Mouse (Mus musculus): ENCODE data around the gene Rsad2. TPM values are rescaled to one million over a fixed set of nuclear protein-coding genes. Genes with fewer than 3 reads are reported as not detected.

Gene Rsad2
- polyA plus RNA-seq, 1 experiment from 2014 or later, result 3.6 TPM

GRCm38 (mm10) chr12:26400762-26401161 is 55.5 kb downstream of the Rsad2 start:
- H3K4me1 ChIP-seq (ENCODE audit: control insufficient read depth, insufficient read depth, low read length), result 0 out of 2 replicates have a peak, but pooled peaks cover 4% of the 10 kb centered on the region
- no peaks in the 10 kb centered on the region for H3K27me3 ChIP-seq (ENCODE audit: control insufficient read depth, insufficient read depth, low read length)
- peaks cover 10% of the 10 kb centered on the region; the same call in 1 of the 2 replicates for H3K36me3 ChIP-seq (ENCODE audit: control insufficient read depth, insufficient read depth, low read length)
- H3K4me3 ChIP-seq (replicated peaks; ENCODE audit: low read depth, low read length), result no peak overlapping the region
- no peak overlapping the region for H3K27ac ChIP-seq (replicated peaks; ENCODE audit: low read depth, low read length)
- DNase-seq, result no peak
- H3K4me2 ChIP-seq (ENCODE audit: low read length), result no peak overlapping the region
- H3K9ac ChIP-seq (replicated peaks; ENCODE audit: low read length), result no peak overlapping the region
- ATAC-seq (ENCODE audit: low FRiP score, low TSS enrichment), result no peak
- 100% methylated on average over 1 of the region's 1 CpGs for WGBS
- H3K9me3 ChIP-seq (ENCODE audit: control insufficient read depth, low read length), result no peaks in the 10 kb centered on the region

GRCm38 (mm10) chr12:26399391-26399790 is 56.9 kb downstream of the Rsad2 start:
- Histone ChIP-seq H3K27me3 (ENCODE audit: control insufficient read depth, insufficient read depth, low read length) (no peaks in the 10 kb centered on the region), H3K9me3 (ENCODE audit: control insufficient read depth, low read length) (no peaks in the 10 kb centered on the region), H3K4me3 (replicated peaks; ENCODE audit: low read depth, low read length) (no peak overlapping the region), H3K36me3 (ENCODE audit: control insufficient read depth, insufficient read depth, low read length) (peaks cover 7% of the 10 kb centered on the region; the same call in 1 of the 2 replicates), H3K4me2 (ENCODE audit: low read length) (no peak overlapping the region), H3K9ac (replicated peaks; ENCODE audit: low read length) (no peak overlapping the region), H3K27ac (replicated peaks; ENCODE audit: low read depth, low read length) (no peak overlapping the region), H3K4me1 (ENCODE audit: control insufficient read depth, insufficient read depth, low read length) (peaks cover 5% of the 10 kb centered on the region; the same call in 1 of the 2 replicates)
- DNase-seq (no peak), ATAC-seq (ENCODE audit: low FRiP score, low TSS enrichment) (no peak)
- WGBS, result 83% methylated on average over 6 of the region's 6 CpGs

- DNase-seq (no peak), ATAC-seq (ENCODE audit: low FRiP score, low TSS enrichment) (no peak)
- 71% methylated on average over 2 of the region's 2 CpGs for WGBS
- Histone ChIP-seq H3K36me3 (ENCODE audit: control insufficient read depth, insufficient read depth, low read length) (0 out of 2 replicates have a peak, but pooled peaks cover 5% of the 10 kb centered on the region), H3K4me3 (replicated peaks; ENCODE audit: low read depth, low read length) (no peak overlapping the region), H3K9me3 (ENCODE audit: control insufficient read depth, low read length) (no peaks in the 10 kb centered on the region), H3K27me3 (ENCODE audit: control insufficient read depth, insufficient read depth, low read length) (no peaks in the 10 kb centered on the region), H3K4me2 (ENCODE audit: low read length) (no peak overlapping the region), H3K9ac (replicated peaks; ENCODE audit: low read length) (no peak overlapping the region), H3K27ac (replicated peaks; ENCODE audit: low read depth, low read length) (no peak overlapping the region), H3K4me1 (ENCODE audit: control insufficient read depth, insufficient read depth, low read length) (peaks cover 12% of the 10 kb centered on the region; the same call in 1 of the 2 replicates)
These were observed 57.7 kb downstream of the Rsad2 start for GRCm38 (mm10) chr12:26398597-26398996.

- H3K27me3 ChIP-seq (ENCODE audit: control insufficient read depth, insufficient read depth, low read length), result no peaks in the 10 kb centered on the region
- H3K9me3 ChIP-seq (ENCODE audit: control insufficient read depth, low read length), result no peaks in the 10 kb centered on the region
- H3K36me3 ChIP-seq (ENCODE audit: control insufficient read depth, insufficient read depth, low read length), result no peaks in the 10 kb centered on the region
- DNase-seq (no peak), ATAC-seq (ENCODE audit: low FRiP score, low TSS enrichment) (no peak)
- no peak overlapping the region for H3K4me2 ChIP-seq (ENCODE audit: low read length)
- H3K4me1 ChIP-seq (ENCODE audit: control insufficient read depth, insufficient read depth, low read length), result peaks cover 12% of the 10 kb centered on the region; the same call in 1 of the 2 replicates
- no peak overlapping the region for H3K9ac ChIP-seq (replicated peaks; ENCODE audit: low read length)
- 62% methylated on average over 13 of the region's 13 CpGs for WGBS
- H3K27ac ChIP-seq (replicated peaks; ENCODE audit: low read depth, low read length), result peak overlapping the region; percentile 28; the same call in 1 of the 2 replicates
- H3K4me3 ChIP-seq (replicated peaks; ENCODE audit: low read depth, low read length), result no peak overlapping the region
These were observed 61.5 kb downstream of the Rsad2 start for GRCm38 (mm10) chr12:26394485-26395470.

- no peak overlapping the region for H3K27ac ChIP-seq (replicated peaks; ENCODE audit: low read depth, low read length)
- no peaks in the 10 kb centered on the region for H3K27me3 ChIP-seq (ENCODE audit: control insufficient read depth, insufficient read depth, low read length)
- DNase-seq (no peak), ATAC-seq (ENCODE audit: low FRiP score, low TSS enrichment) (no peak)
- H3K4me1 ChIP-seq (ENCODE audit: control insufficient read depth, insufficient read depth, low read length), result peaks cover 12% of the 10 kb centered on the region; the same call in 1 of the 2 replicates
- no peaks in the 10 kb centered on the region for H3K9me3 ChIP-seq (ENCODE audit: control insufficient read depth, low read length)
- no peak overlapping the region for H3K4me2 ChIP-seq (ENCODE audit: low read length)
- no peak overlapping the region for H3K9ac ChIP-seq (replicated peaks; ENCODE audit: low read length)
- peaks cover 14% of the 10 kb centered on the region for H3K36me3 ChIP-seq (ENCODE audit: control insufficient read depth, insufficient read depth, low read length)
- 88% methylated on average over 5 of the region's 5 CpGs for WGBS
- no peak overlapping the region for H3K4me3 ChIP-seq (replicated peaks; ENCODE audit: low read depth, low read length)
These were observed 63.0 kb downstream of the Rsad2 start for GRCm38 (mm10) chr12:26393291-26393690.

Small RNAs within 50 kb of the gene (microRNA-seq; reads per million reads assigned to microRNA genes)
- 2.1 reads per million, percentile 12 among the genes with 10 or more reads in this experiment for gene Mir6538

Other genes with a start within 250 kb of the Rsad2 start
- gene Rnf144a, start 41.2 kb downstream of the Rsad2 start, polyA plus RNA-seq (2014; fragmentation: Nextera tagmentation; extraction: Ambion mirVana), result 21.6 and 26.2 TPM in 2 replicates
- gene Cmpk2, start 12.8 kb upstream of the Rsad2 start, polyA plus RNA-seq (2014; fragmentation: Nextera tagmentation; extraction: Ambion mirVana), result 13.8 and 14.6 TPM in 2 replicates

Measured in midbrain, embryonic 14.5 days (tissue).